Mouse (Mus musculus): ENCODE results near the gene Tubb2a.

DNA sequence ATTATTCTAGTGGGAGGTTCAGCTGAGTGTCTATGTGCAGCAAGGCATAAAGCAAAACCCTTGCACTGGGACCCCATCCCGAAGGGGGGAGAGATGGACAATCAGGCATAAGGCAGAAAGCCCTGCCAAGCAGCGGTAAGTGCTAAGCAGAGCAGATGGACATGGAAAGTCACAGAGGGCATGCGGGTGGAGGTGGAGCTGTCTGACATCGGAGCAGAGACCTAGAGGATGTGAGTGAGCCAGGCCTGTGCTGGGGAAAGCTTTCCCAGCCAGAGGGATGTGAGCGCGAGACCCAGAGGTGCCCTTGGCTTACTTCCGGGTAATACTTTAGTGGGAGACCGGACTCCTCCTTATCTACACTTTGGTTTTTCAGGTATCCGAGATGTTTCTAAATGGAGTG, 17.7 kb downstream of the Tubb2a start:
- TF ChIP-seq CTCF (IDR thresholded peaks at IDR 0.05; ENCODE audit: low read depth), result no peak
- TF ChIP-seq EP300 (IDR thresholded peaks at IDR 0.05; ENCODE audit: low read depth), result no peak

Measured in liver, embryonic 14.5 days (tissue).